Mouse (Mus musculus): ENCODE measurements around the gene Nog.

GRCm38 (mm10) chr11:89253973-89254372, 48.2 kb downstream of the Nog start:
- TF ChIP-seq POLR2A (IDR thresholded peaks at IDR 0.05; ENCODE audit: extremely low read depth, insufficient read depth, low read length) (no peak), CTCF (IDR thresholded peaks at IDR 0.05; ENCODE audit: extremely low read depth, insufficient read depth, low read length) (no peak)
